Mouse (Mus musculus) kidney, postnatal 0 days (tissue): ENCODE results near the gene Ttc21b. TPM values are rescaled to one million over a fixed set of nuclear protein-coding genes. Genes with fewer than 3 reads are reported as not detected.

Experiments
- ATAC-seq: fragments of 200-750 bp; cut with Nextera tagmentation; replicated peaks from 2 replicates; pipeline ENCODE4 v1.8.0; 2017; ENCODE audit warnings: low read depth, moderate number of reproducible peaks, moderate TSS enrichment, moderate library complexity; ENCODE audit not compliant: low FRiP score
- DNase-seq: peaks from one replicate; pipeline ENCODE4 v3.0.0-alpha.2; 2016; ENCODE audit warnings: low spot score
- H3K27ac ChIP-seq: fragments of 300-500 bp; sonication (generic); 2 replicates; pipeline ENCODE4 v1.5.1; 2014; ENCODE audit warnings: mild to moderate bottlenecking
- H3K27me3 ChIP-seq: fragments of 300-500 bp; sonication (generic); 2 replicates; pipeline ENCODE4 v1.6.1; 2014; ENCODE audit warnings: low read length, mixed read lengths; ENCODE audit not compliant: insufficient read depth
- H3K36me3 ChIP-seq: fragments of 300-500 bp; sonication (generic); 2 replicates; pipeline ENCODE4 v1.6.1; 2014; ENCODE audit warnings: low read length, mixed read lengths; ENCODE audit not compliant: insufficient read depth
- H3K4me1 ChIP-seq: fragments of 300-500 bp; sonication (generic); replicated peaks from 2 replicates; pipeline ENCODE4 v1.6.1; 2014; ENCODE audit warnings: antibody characterized with exemption, low read length, mixed read lengths; ENCODE audit not compliant: insufficient read depth
- H3K4me2 ChIP-seq: fragments of 300-500 bp; sonication (generic); 2 replicates; pipeline ENCODE4 v1.6.1; 2014; ENCODE audit warnings: mild to moderate bottlenecking, low read length, moderate library complexity, mixed read lengths
- H3K4me3 ChIP-seq: fragments of 300-500 bp; sonication (generic); replicated peaks from 2 replicates; pipeline ENCODE4 v1.5.1; 2014; ENCODE audit warnings: low read depth, low read length
- H3K9ac ChIP-seq: fragments of 300-500 bp; sonication (generic); 2 replicates; pipeline ENCODE4 v1.6.1; 2014; ENCODE audit warnings: low read depth, low read length
- H3K9me3 ChIP-seq: fragments of 300-500 bp; sonication (generic); replicated peaks from 2 replicates; pipeline ENCODE4 v1.6.1; 2016; ENCODE audit warnings: low read length, inconsistent platforms, mixed read lengths
- CTCF ChIP-seq: IDR thresholded peaks from 2 replicates; pipeline ENCODE4 v1.5.1; 2016; ENCODE audit warnings: antibody characterized with exemption, low read depth, mild to moderate bottlenecking, moderate library complexity
- WGBS: fragments of 180-500 bp; shearing (Covaris S2); extraction: QIAGEN DNeasy Blood & Tissue Kit; methylation state at CpG from one replicate; pipeline ENCODE4 v1.1.7; 2014; 5-methylcytosine and 5-hydroxymethylcytosine counted together
- polyA plus RNA-seq: library from polyadenylated mRNA; unstranded; fragments of >200 nt; fragmentation: Nextera tagmentation; extraction: Ambion mirVana; gene quantifications from 2 replicates; pipeline ENCODE4 v1.2.1, GENCODE M21; 2015

Ttc21b gene
- polyA plus RNA-seq, 1 experiment from 2014 or later, result 9.6 TPM

DNA sequence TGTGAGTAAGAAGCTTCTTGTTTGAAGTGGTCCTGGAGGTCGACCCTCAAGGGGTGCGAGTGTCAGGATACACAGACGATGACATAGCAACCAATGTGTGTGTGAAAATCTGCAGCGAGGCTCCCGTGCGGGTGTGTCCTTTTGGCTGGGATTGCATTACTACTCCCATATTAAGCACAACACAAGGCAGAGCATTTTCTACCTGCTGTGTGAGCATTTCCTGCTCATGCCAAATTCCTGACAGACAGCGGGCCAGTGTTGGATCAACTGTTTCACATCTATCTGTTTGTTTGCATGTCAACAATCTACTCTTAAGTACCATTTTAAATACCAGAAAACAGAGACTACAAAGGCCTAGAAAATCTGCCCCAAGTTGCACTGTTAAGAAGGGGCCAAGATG is 79.4 kb downstream of the Ttc21b start:
- Histone ChIP-seq H3K36me3 (no peaks in the 10 kb centered on the region), H3K27ac (no peak overlapping the region), H3K4me1 (no peaks in the 10 kb centered on the region), H3K9ac (no peak overlapping the region), H3K27me3 (no peaks in the 10 kb centered on the region), H3K4me2 (no peak overlapping the region), H3K4me3 (no peak overlapping the region), H3K9me3 (no peaks in the 10 kb centered on the region)
- ATAC-seq (no peak), DNase-seq (no peak)
- no peak for TF ChIP-seq CTCF
- 66% methylated on average over 7 of the region's 7 CpGs for WGBS

- H3K4me3 ChIP-seq, result no peak overlapping the region
- H3K4me2 ChIP-seq, result no peak overlapping the region
- no peak for DNase-seq
- 82% methylated on average over 5 of the region's 5 CpGs for WGBS
- no peak overlapping the region for H3K27ac ChIP-seq
- no peaks in the 10 kb centered on the region for H3K4me1 ChIP-seq
- no peak for ATAC-seq
- no peaks in the 10 kb centered on the region for H3K27me3 ChIP-seq
- no peaks in the 10 kb centered on the region for H3K9me3 ChIP-seq
- H3K36me3 ChIP-seq, result no peaks in the 10 kb centered on the region
- no peak for TF ChIP-seq CTCF
- H3K9ac ChIP-seq, result no peak overlapping the region
Observed at GRCm38 (mm10) chr2:66173134-66173533, 83.3 kb downstream of the Ttc21b start.

GRCm38 (mm10) chr2:66171643-66172042 is 84.8 kb downstream of the Ttc21b start:
- H3K4me3 ChIP-seq, result no peak overlapping the region
- DNase-seq (peak; percentile 58), ATAC-seq (peak; percentile 68; the same call in 1 of the 2 replicates)
- H3K27me3 ChIP-seq, result no peaks in the 10 kb centered on the region
- no peaks in the 10 kb centered on the region for H3K4me1 ChIP-seq
- H3K9ac ChIP-seq, result no peak overlapping the region
- TF ChIP-seq CTCF, result no peak
- H3K27ac ChIP-seq, result no peak overlapping the region
- peak overlapping the region; percentile 23; the same call in 1 of the 2 replicates for H3K4me2 ChIP-seq
- no peaks in the 10 kb centered on the region for H3K9me3 ChIP-seq
- WGBS, result 47% methylated on average over 3 of the region's 3 CpGs
- H3K36me3 ChIP-seq, result no peaks in the 10 kb centered on the region

DNA sequence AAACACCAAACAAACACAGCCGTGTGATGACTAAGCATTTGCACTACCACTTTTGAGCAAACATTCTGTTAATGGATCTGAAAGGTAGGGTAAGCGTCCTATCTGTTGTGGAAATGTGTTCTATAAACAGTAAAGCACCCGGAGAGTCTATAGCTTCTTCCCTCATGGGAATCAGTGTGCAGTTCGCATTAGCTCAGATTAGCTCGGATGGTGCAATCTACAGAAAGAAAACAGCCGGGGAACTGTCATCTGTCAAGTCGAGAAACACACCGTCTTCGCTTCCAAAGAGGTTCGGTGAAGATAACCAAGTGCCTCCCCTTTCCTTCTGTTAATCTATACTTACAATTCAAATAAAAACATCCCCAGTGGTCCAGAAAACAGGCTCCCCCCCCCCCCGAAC is 85.7 kb downstream of the Ttc21b start:
- H3K9ac ChIP-seq, result no peak overlapping the region
- TF ChIP-seq CTCF, result no peak
- peak overlapping the region; percentile 23; the same call in 1 of the 2 replicates for H3K4me2 ChIP-seq
- H3K27ac ChIP-seq, result no peak overlapping the region
- H3K4me3 ChIP-seq, result no peak overlapping the region
- H3K27me3 ChIP-seq, result no peaks in the 10 kb centered on the region
- no peaks in the 10 kb centered on the region for H3K36me3 ChIP-seq
- H3K4me1 ChIP-seq, result no peaks in the 10 kb centered on the region
- 50% methylated on average over 11 of the region's 11 CpGs for whole genome bisulfite sequencing
- no peak for DNase-seq
- no peak for ATAC-seq
- no peaks in the 10 kb centered on the region for H3K9me3 ChIP-seq

DNA sequence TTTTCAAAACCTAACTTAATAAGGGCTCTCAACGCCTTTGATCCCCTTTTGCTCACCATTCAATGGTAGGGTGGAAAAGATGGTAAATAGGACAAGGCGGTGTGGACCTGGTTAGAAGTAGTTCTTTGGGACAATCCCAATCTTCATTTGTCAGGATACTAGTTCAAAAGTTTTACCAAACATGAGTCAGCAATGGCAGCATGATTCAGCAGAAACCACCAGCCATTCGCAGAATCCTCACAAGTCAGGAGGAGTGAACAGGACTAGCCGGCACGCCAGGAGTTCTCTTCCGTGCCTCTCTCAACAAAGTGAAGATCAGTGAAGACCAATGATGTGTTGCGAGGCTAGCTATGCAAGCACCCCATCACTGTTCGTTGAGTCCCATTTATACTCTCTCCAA is 91.4 kb downstream of the Ttc21b start:
- Histone ChIP-seq H3K27ac (no peak overlapping the region), H3K36me3 (no peaks in the 10 kb centered on the region), H3K9ac (no peak overlapping the region), H3K4me3 (no peak overlapping the region), H3K27me3 (no peaks in the 10 kb centered on the region), H3K9me3 (no peaks in the 10 kb centered on the region), H3K4me1 (no peaks in the 10 kb centered on the region), H3K4me2 (no peak overlapping the region)
- no peak for ATAC-seq
- WGBS, result 92% methylated on average over 8 of the region's 8 CpGs
- TF ChIP-seq CTCF, result no peak
- DNase-seq, result no peak

GRCm38 (mm10) chr2:66158140-66158915 is 98.1 kb downstream of the Ttc21b start:
- WGBS, result 62% methylated on average over 7 of the region's 7 CpGs
- DNase-seq (no peak), ATAC-seq (no peak)
- Histone ChIP-seq H3K9me3 (no peaks in the 10 kb centered on the region), H3K27me3 (no peaks in the 10 kb centered on the region), H3K4me1 (no peaks in the 10 kb centered on the region), H3K4me2 (no peak overlapping the region), H3K9ac (no peak overlapping the region), H3K27ac (no peak overlapping the region), H3K4me3 (no peak overlapping the region), H3K36me3 (no peaks in the 10 kb centered on the region)
- TF ChIP-seq CTCF, result no peak
